Mouse (Mus musculus): Measurements from ENCODE around the gene Secisbp2l. TPM values are rescaled to one million over a fixed set of nuclear protein-coding genes. Genes with fewer than 3 reads are reported as not detected.
A peak's percentile ranks its signal among the peaks of the same experiment; 100 is the strongest.

Secisbp2l gene
- total RNA-seq (2018; cell fraction: chromatin; rRNA removed), result 100 to 1,000 TPM in 19 of 26 experiments, 10 to 100 TPM in 7; 70.8 to 196 (median 143) TPM
- 10 to 100 TPM; 44.7 to 79.9 (median 68.8) TPM for total RNA-seq (2018; cell fraction: cytosol; rRNA removed)
- 100 to 1,000 TPM in 15 of 26 experiments, 10 to 100 TPM in 11; 59.9 to 202 (median 115) TPM for total RNA-seq (2018; cell fraction: nucleus; rRNA removed)
- 45.6 to 47.2 TPM (median 45.7 TPM) in 3 replicates for polyA plus RNA-seq (2018)

- Histone ChIP-seq H3K27ac (peak within 1 kb of the TSS; percentile 56), H3K79me2 (ENCODE audit: inconsistent target) (peaks cover 46% of the 10 kb centered on the region), H3K4me3 (ENCODE audit: inconsistent target) (peak within 1 kb of the TSS; percentile 69), H3K36me3 (ENCODE audit: inconsistent target) (0 out of 2 replicates have a peak, but pooled peaks cover 4% of the 10 kb centered on the region)
- WGBS (ENCODE audit: missing documents), result 0% methylated on average over 28 of the region's 28 CpGs
Measured at GRCm38 (mm10) chr2:125782719-125783109, at the start of gene Secisbp2l. Secisbp2l (minus strand) TSS chr2:125782870.

DNA sequence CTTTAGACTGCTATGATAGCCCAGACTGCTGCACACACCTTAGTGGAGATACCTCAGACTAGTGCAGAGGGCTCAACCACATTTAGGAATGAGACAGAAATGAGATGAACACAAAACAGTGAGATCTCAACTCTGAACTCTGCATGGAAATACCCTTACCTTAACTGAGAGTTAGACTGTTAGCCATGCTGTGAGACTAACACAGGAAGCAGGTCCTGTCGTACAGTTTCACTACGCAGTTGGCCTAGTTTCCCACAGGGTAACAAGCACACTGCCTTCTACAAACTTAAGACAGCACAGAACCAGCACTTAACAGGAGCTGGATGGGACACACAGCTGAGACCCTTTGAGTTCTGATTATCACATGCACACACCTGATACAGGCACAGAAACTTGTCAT lies 47.3 kb upstream of the Secisbp2l start:
- H3K36me3 ChIP-seq (ENCODE audit: inconsistent target), result peaks cover 30% of the 10 kb centered on the region
- no peak overlapping the region for H3K4me3 ChIP-seq (ENCODE audit: inconsistent target)
- H3K79me2 ChIP-seq (ENCODE audit: inconsistent target), result no peaks in the 10 kb centered on the region
- H3K27ac ChIP-seq, result no peak overlapping the region
- WGBS (ENCODE audit: missing documents), result 87% methylated on average over 2 of the region's 2 CpGs

GRCm38 (mm10) chr2:125827898-125828297 lies 45.2 kb upstream of the Secisbp2l start:
- no peak overlapping the region for H3K4me3 ChIP-seq (ENCODE audit: inconsistent target)
- H3K79me2 ChIP-seq (ENCODE audit: inconsistent target), result no peaks in the 10 kb centered on the region
- H3K27ac ChIP-seq, result no peak overlapping the region
- 92% methylated on average over 4 of the region's 4 CpGs for WGBS (ENCODE audit: missing documents)
- H3K36me3 ChIP-seq (ENCODE audit: inconsistent target), result peaks cover 10% of the 10 kb centered on the region

DNA sequence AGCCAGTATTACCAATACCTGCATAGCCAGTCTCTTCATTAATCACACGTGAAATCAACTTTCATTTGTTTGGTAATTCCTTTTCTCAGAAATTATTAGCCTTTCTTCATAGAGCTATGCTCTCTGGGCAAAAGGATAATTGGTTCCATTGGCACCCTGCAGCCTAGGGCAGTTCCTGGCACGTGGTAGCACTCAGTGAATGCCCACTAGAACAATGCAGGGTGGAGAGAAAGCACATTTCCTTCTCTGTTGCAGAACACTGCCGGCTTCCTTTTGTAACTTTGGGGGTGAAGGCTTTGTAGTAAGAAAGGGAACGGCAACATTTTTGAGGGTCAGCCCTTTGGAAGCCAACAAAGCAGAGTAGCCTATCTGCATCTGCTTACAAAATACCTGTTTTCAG lies 43.5 kb upstream of the Secisbp2l start:
- no peaks in the 10 kb centered on the region for H3K79me2 ChIP-seq (ENCODE audit: inconsistent target)
- no peak overlapping the region for H3K4me3 ChIP-seq (ENCODE audit: inconsistent target)
- no peak overlapping the region for H3K27ac ChIP-seq
- no peaks in the 10 kb centered on the region for H3K36me3 ChIP-seq (ENCODE audit: inconsistent target)
- 59% methylated on average over 4 of the region's 4 CpGs for WGBS (ENCODE audit: missing documents)

- Histone ChIP-seq H3K79me2 (ENCODE audit: inconsistent target) (no peaks in the 10 kb centered on the region), H3K27ac (no peak overlapping the region), H3K36me3 (ENCODE audit: inconsistent target) (no peaks in the 10 kb centered on the region), H3K4me3 (ENCODE audit: inconsistent target) (no peak overlapping the region)
- 95% methylated on average over 4 of the region's 4 CpGs for WGBS (ENCODE audit: missing documents)
Measured at GRCm38 (mm10) chr2:125820397-125820796, 37.7 kb upstream of the Secisbp2l start.

DNA sequence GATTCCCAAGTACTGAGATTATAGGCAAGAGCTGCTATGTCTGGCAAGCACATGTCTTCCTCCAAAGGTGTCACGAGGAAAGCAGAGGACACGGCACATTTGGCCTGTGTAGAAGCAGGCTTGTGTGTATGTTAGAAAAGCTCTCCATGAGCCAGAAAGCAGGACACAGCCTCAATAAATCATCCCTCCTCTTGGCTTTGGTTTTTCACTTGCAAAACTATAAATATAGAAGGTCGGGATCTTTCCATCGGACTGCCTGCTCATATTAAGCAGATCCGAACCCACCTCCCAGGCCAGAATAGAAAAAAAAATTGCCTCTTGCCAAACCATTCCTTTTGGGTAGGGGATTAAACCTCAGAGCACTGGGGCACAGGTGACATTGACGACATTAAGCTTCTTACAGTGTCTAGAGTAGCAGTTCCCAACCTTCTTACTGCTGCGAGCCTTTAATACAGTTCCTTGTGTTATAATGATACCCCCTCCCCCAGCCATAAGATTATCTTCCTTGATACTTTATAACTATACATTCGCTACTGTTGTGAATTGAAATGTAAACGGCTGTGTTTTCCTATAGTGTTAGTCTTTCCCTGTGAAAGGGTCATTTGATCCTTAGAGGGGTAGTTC lies 31.4 kb upstream of the Secisbp2l start:
- Histone ChIP-seq H3K79me2 (ENCODE audit: inconsistent target) (no peaks in the 10 kb centered on the region), H3K36me3 (ENCODE audit: inconsistent target) (no peaks in the 10 kb centered on the region), H3K27ac (no peak overlapping the region), H3K4me3 (ENCODE audit: inconsistent target) (no peak overlapping the region)
- WGBS (ENCODE audit: missing documents), result 93% methylated on average over 9 of the region's 9 CpGs

DNA sequence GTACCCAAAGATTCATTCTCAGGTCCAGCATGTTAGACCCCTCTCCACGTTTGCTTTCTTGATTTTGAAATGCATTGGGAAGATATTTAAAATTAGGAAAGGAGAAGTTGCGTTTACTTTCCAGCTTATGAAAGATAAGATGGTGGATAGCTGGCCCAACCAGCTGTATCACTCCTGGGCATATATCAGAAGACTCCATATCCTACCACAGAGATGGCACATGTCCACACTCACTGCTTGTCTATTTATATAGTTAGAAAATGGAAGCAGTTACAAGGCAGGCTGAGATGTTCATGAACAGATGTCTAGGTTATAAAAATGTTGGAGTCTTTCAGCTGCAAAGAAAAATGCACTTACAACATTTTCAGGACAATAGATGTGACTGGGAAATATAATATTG lies 28.7 kb upstream of the Secisbp2l start:
- 39% methylated on average over 2 of the region's 2 CpGs for WGBS (ENCODE audit: missing documents)
- no peaks in the 10 kb centered on the region for H3K79me2 ChIP-seq (ENCODE audit: inconsistent target)
- no peak overlapping the region for H3K27ac ChIP-seq
- no peak overlapping the region for H3K4me3 ChIP-seq (ENCODE audit: inconsistent target)
- H3K36me3 ChIP-seq (ENCODE audit: inconsistent target), result no peaks in the 10 kb centered on the region

- no peaks in the 10 kb centered on the region for H3K36me3 ChIP-seq (ENCODE audit: inconsistent target)
- WGBS (ENCODE audit: missing documents), result 90% methylated on average over 7 of the region's 7 CpGs
- H3K27ac ChIP-seq, result no peak overlapping the region
- H3K4me3 ChIP-seq (ENCODE audit: inconsistent target), result no peak overlapping the region
- H3K79me2 ChIP-seq (ENCODE audit: inconsistent target), result no peaks in the 10 kb centered on the region
Measured at GRCm38 (mm10) chr2:125809551-125809950, 26.9 kb upstream of the Secisbp2l start.

DNA sequence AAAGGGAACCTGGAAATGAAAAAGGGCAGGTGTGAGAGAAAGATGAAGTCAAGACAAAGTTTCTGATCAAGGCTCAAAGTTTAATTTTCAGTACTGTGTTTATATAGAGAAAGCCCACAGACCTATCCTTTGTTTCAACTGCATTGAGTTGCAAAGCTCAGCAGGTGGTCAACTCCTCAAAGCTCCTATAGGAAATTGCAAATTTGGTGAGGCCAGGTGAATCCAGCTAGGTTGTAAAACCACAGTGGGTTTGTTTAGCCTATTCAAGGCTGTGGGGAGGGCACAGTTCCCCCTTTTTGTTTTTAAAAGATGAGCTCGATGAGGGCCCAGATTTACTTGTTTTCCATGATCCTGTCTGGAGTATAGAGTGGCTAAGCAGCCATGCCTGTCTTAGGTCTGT lies 23.2 kb upstream of the Secisbp2l start:
- H3K27ac ChIP-seq, result no peak overlapping the region
- 50% methylated on average over 1 of the region's 1 CpGs for WGBS (ENCODE audit: missing documents)
- H3K36me3 ChIP-seq (ENCODE audit: inconsistent target), result no peaks in the 10 kb centered on the region
- H3K79me2 ChIP-seq (ENCODE audit: inconsistent target), result no peaks in the 10 kb centered on the region
- no peak overlapping the region for H3K4me3 ChIP-seq (ENCODE audit: inconsistent target)

- Histone ChIP-seq H3K4me3 (ENCODE audit: inconsistent target) (no peak overlapping the region), H3K36me3 (ENCODE audit: inconsistent target) (no peaks in the 10 kb centered on the region), H3K79me2 (ENCODE audit: inconsistent target) (no peaks in the 10 kb centered on the region), H3K27ac (no peak overlapping the region)
- WGBS (ENCODE audit: missing documents), result 81% methylated on average over 4 of the region's 4 CpGs
Measured at GRCm38 (mm10) chr2:125801947-125802346, 19.3 kb upstream of the Secisbp2l start.

DNA sequence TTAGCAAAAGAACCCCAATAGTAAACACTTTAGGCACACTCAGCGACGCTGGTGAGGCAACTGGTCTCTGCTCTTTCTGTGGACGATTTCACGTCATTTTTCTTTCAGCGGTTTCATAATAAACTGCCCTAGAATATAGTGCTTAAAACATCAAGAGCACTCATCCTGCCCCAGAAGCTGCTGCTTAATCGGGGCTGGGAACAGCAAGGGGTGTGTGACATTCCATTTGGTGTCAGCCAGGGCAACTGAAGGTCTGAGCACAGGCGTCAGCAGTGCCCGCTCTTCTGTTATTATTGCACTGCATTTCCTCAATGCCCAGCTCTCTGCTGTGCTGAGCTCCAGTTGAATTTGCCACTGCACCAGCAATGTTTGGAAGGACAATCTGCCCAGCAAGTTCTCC lies 18.4 kb upstream of the Secisbp2l start:
- H3K4me3 ChIP-seq (ENCODE audit: inconsistent target), result no peak overlapping the region
- no peak overlapping the region for H3K27ac ChIP-seq
- no peaks in the 10 kb centered on the region for H3K36me3 ChIP-seq (ENCODE audit: inconsistent target)
- 73% methylated on average over 8 of the region's 8 CpGs for WGBS (ENCODE audit: missing documents)
- no peaks in the 10 kb centered on the region for H3K79me2 ChIP-seq (ENCODE audit: inconsistent target)

- no peaks in the 10 kb centered on the region for H3K36me3 ChIP-seq (ENCODE audit: inconsistent target)
- H3K4me3 ChIP-seq (ENCODE audit: inconsistent target), result no peak overlapping the region
- no peaks in the 10 kb centered on the region for H3K79me2 ChIP-seq (ENCODE audit: inconsistent target)
- H3K27ac ChIP-seq, result no peak overlapping the region
- WGBS (ENCODE audit: missing documents), result 86% methylated on average over 3 of the region's 4 CpGs
Measured at GRCm38 (mm10) chr2:125800428-125800827, 17.8 kb upstream of the Secisbp2l start.

GRCm38 (mm10) chr2:125797872-125798271 lies 15.2 kb upstream of the Secisbp2l start:
- Histone ChIP-seq H3K27ac (no peak overlapping the region), H3K4me3 (ENCODE audit: inconsistent target) (no peak overlapping the region), H3K36me3 (ENCODE audit: inconsistent target) (no peaks in the 10 kb centered on the region), H3K79me2 (ENCODE audit: inconsistent target) (no peaks in the 10 kb centered on the region)

GRCm38 (mm10) chr2:125795118-125795517 lies 12.4 kb upstream of the Secisbp2l start:
- 0% methylated on average over 2 of the region's 2 CpGs for WGBS (ENCODE audit: missing documents)
- H3K36me3 ChIP-seq (ENCODE audit: inconsistent target), result no peaks in the 10 kb centered on the region
- no peaks in the 10 kb centered on the region for H3K79me2 ChIP-seq (ENCODE audit: inconsistent target)
- no peak overlapping the region for H3K4me3 ChIP-seq (ENCODE audit: inconsistent target)
- H3K27ac ChIP-seq, result no peak overlapping the region

GRCm38 (mm10) chr2:125794166-125794565 lies 11.5 kb upstream of the Secisbp2l start:
- 81% methylated on average over 2 of the region's 2 CpGs for WGBS (ENCODE audit: missing documents)
- Histone ChIP-seq H3K79me2 (ENCODE audit: inconsistent target) (no peaks in the 10 kb centered on the region), H3K27ac (no peak overlapping the region), H3K36me3 (ENCODE audit: inconsistent target) (no peaks in the 10 kb centered on the region), H3K4me3 (ENCODE audit: inconsistent target) (no peak overlapping the region)

- 87% methylated on average over 11 of the region's 11 CpGs for WGBS (ENCODE audit: missing documents)
- Histone ChIP-seq H3K27ac (peak overlapping the region; percentile 89), H3K4me3 (ENCODE audit: inconsistent target) (no peak overlapping the region), H3K79me2 (ENCODE audit: inconsistent target) (no peaks in the 10 kb centered on the region), H3K36me3 (ENCODE audit: inconsistent target) (no peaks in the 10 kb centered on the region)
Measured at GRCm38 (mm10) chr2:125792879-125793261, 10.2 kb upstream of the Secisbp2l start.

All from macrophage (primary cell).